Mouse (Mus musculus): Measurements from ENCODE around the gene Rtp2. TPM values are rescaled to one million over a fixed set of nuclear protein-coding genes. Genes with fewer than 3 reads are reported as not detected.

The Rtp2 gene
- polyA plus RNA-seq, 1 experiment from 2014 or later: not detected

GRCm38 (mm10) chr16:23931275-23931674 is 919 bp downstream of the Rtp2 start:
- H3K9me3 ChIP-seq (ENCODE audit: control insufficient read depth, low read length): no peaks in the 10 kb centered on the region
- H3K4me2 ChIP-seq (replicated peaks; ENCODE audit: low read depth): no peak overlapping the region
- H3K27ac ChIP-seq (replicated peaks): no peak overlapping the region
- no peaks in the 10 kb centered on the region for H3K27me3 ChIP-seq (ENCODE audit: control insufficient read depth, insufficient read depth, low read length)
- no peak overlapping the region for H3K9ac ChIP-seq (ENCODE audit: low read length)
- no peak for DNase-seq (ENCODE audit: low spot score)
- H3K36me3 ChIP-seq (ENCODE audit: control insufficient read depth, insufficient read depth, low read length): no peaks in the 10 kb centered on the region
- WGBS: 73% methylated on average over 18 of the region's 18 CpGs
- no peak for ATAC-seq (ENCODE audit: low FRiP score, low TSS enrichment)
- H3K4me1 ChIP-seq (replicated peaks; ENCODE audit: control insufficient read depth, insufficient read depth): no peaks in the 10 kb centered on the region
- H3K4me3 ChIP-seq (ENCODE audit: low read depth, low read length): no peak overlapping the region
- no peak for TF ChIP-seq EP300 (optimal IDR thresholded peaks at IDR 0.05)
- TF ChIP-seq CTCF (IDR thresholded peaks at IDR 0.05; ENCODE audit: low read depth): no peak

DNA sequence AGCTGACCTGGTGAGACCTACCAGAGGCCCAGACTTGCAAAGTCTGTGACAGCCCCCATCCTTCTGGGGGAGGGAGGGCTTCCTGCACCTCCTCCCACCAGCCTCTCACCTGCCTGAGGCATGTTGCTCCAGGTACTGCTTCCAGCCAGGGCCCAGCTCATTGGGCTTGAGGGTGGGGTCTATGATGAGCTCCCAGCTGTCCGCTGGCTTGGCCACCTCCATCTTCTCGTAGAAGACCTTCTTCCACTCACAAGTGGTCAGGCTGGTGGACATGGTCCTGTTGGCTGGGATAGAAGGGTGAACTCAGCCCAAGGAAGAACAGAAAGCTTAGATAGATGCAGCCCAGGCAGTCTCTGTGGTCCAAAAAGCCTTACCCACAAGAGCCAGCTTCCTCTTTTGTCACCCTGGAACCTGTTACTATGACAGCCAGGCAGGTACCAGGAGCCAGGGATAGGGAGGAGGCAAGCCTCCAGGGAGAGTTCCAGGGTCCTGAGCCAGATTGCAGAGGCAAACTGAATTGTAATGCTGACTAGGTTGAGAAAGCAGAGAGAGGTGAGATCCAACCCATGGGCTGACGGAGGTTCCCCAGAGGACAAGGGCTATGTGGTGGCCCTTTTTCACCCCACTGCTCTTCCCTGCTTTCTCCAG is 1.6 kb downstream of the Rtp2 start:
- no peak for DNase-seq (ENCODE audit: low spot score)
- H3K4me2 ChIP-seq (replicated peaks; ENCODE audit: low read depth): no peak overlapping the region
- H3K9ac ChIP-seq (ENCODE audit: low read length): no peak overlapping the region

GRCm38 (mm10) chr16:23927301-23928114 is 4.7 kb downstream of the Rtp2 start:
- H3K9ac ChIP-seq (ENCODE audit: low read length): no peak overlapping the region
- H3K27ac ChIP-seq (replicated peaks): no peak overlapping the region
- H3K4me1 ChIP-seq (replicated peaks; ENCODE audit: control insufficient read depth, insufficient read depth): no peaks in the 10 kb centered on the region
- no peak for TF ChIP-seq CTCF (IDR thresholded peaks at IDR 0.05; ENCODE audit: low read depth)
- TF ChIP-seq EP300 (optimal IDR thresholded peaks at IDR 0.05): no peak
- 87% methylated on average over 33 of the region's 33 CpGs for WGBS
- no peaks in the 10 kb centered on the region for H3K36me3 ChIP-seq (ENCODE audit: control insufficient read depth, insufficient read depth, low read length)
- ATAC-seq (ENCODE audit: low FRiP score, low TSS enrichment) (no peak), DNase-seq (ENCODE audit: low spot score) (no peak)
- no peak overlapping the region for H3K4me3 ChIP-seq (ENCODE audit: low read depth, low read length)
- no peaks in the 10 kb centered on the region for H3K9me3 ChIP-seq (ENCODE audit: control insufficient read depth, low read length)
- no peak overlapping the region for H3K4me2 ChIP-seq (replicated peaks; ENCODE audit: low read depth)
- no peaks in the 10 kb centered on the region for H3K27me3 ChIP-seq (ENCODE audit: control insufficient read depth, insufficient read depth, low read length)

More for the DNA sequence above, 1.6 kb downstream of the Rtp2 start:
- Histone ChIP-seq H3K9me3 (ENCODE audit: control insufficient read depth, low read length) (no peaks in the 10 kb centered on the region), H3K4me3 (ENCODE audit: low read depth, low read length) (no peak overlapping the region), H3K27me3 (ENCODE audit: control insufficient read depth, insufficient read depth, low read length) (no peaks in the 10 kb centered on the region), H3K27ac (replicated peaks) (no peak overlapping the region), H3K36me3 (ENCODE audit: control insufficient read depth, insufficient read depth, low read length) (no peaks in the 10 kb centered on the region), H3K4me1 (replicated peaks; ENCODE audit: control insufficient read depth, insufficient read depth) (no peaks in the 10 kb centered on the region)
- ATAC-seq (ENCODE audit: low FRiP score, low TSS enrichment): no peak
- 86% methylated on average over 3 of the region's 3 CpGs for WGBS
- TF ChIP-seq EP300 (optimal IDR thresholded peaks at IDR 0.05) (no peak), CTCF (IDR thresholded peaks at IDR 0.05; ENCODE audit: low read depth) (no peak)

DNA sequence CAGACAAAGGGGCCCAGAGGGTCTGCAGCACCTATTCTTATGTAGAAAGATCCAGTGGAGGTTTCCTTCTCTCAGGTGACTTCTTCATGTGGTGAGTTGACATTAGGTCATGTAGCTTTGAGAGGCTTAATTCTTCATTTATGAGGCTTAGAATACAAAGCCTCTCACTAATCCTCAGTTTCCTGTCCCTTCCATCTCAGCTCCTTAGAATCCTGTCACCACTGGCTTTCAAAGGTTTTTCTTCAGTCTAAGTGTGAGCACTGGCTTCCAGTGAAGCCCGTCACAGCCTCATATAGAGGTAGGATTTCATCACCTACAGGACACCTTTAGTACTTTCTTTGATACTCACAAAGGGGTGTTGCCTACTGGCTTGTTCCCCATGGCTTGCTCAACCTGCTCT is 9.3 kb downstream of the Rtp2 start:
- Histone ChIP-seq H3K27ac (replicated peaks) (no peak overlapping the region), H3K9me3 (ENCODE audit: control insufficient read depth, low read length) (no peaks in the 10 kb centered on the region), H3K4me3 (ENCODE audit: low read depth, low read length) (no peak overlapping the region), H3K4me2 (replicated peaks; ENCODE audit: low read depth) (no peak overlapping the region), H3K9ac (ENCODE audit: low read length) (no peak overlapping the region), H3K4me1 (replicated peaks; ENCODE audit: control insufficient read depth, insufficient read depth) (no peaks in the 10 kb centered on the region), H3K36me3 (ENCODE audit: control insufficient read depth, insufficient read depth, low read length) (no peaks in the 10 kb centered on the region), H3K27me3 (ENCODE audit: control insufficient read depth, insufficient read depth, low read length) (no peaks in the 10 kb centered on the region)
- DNase-seq (ENCODE audit: low spot score): no peak
- 89% methylated on average over 1 of the region's 1 CpGs for WGBS
- TF ChIP-seq CTCF (IDR thresholded peaks at IDR 0.05; ENCODE audit: low read depth) (no peak), EP300 (optimal IDR thresholded peaks at IDR 0.05) (no peak)
- ATAC-seq (ENCODE audit: low FRiP score, low TSS enrichment): no peak

DNA sequence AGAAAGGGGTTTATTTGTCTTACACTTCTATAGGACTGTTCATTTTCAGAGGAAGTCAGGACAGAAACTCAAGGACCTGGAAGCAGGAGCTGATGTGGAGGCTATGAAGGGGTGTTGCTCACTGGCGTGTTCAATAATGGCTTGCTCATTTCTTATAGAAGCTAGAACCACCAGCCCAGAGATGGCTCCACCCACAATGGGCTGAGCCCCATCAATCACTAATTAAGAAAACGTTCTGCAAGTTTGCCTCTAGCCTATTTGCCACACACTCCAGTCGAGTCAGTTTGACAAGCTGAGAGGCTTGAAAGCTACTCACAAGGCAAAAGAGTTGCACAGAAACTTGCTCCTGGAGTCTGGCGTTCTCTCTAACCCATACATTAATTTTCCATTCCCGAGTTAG is 10.5 kb downstream of the Rtp2 start:
- no peak for DNase-seq (ENCODE audit: low spot score)
- Histone ChIP-seq H3K27ac (replicated peaks) (no peak overlapping the region), H3K4me3 (ENCODE audit: low read depth, low read length) (no peak overlapping the region), H3K9ac (ENCODE audit: low read length) (no peak overlapping the region), H3K4me1 (replicated peaks; ENCODE audit: control insufficient read depth, insufficient read depth) (no peaks in the 10 kb centered on the region), H3K27me3 (ENCODE audit: control insufficient read depth, insufficient read depth, low read length) (no peaks in the 10 kb centered on the region), H3K9me3 (ENCODE audit: control insufficient read depth, low read length) (no peaks in the 10 kb centered on the region), H3K36me3 (ENCODE audit: control insufficient read depth, insufficient read depth, low read length) (no peaks in the 10 kb centered on the region), H3K4me2 (replicated peaks; ENCODE audit: low read depth) (no peak overlapping the region)
- ATAC-seq (ENCODE audit: low FRiP score, low TSS enrichment): no peak
- TF ChIP-seq CTCF (IDR thresholded peaks at IDR 0.05; ENCODE audit: low read depth) (no peak), EP300 (optimal IDR thresholded peaks at IDR 0.05) (no peak)
- 55% methylated on average over 5 of the region's 5 CpGs for WGBS

DNA sequence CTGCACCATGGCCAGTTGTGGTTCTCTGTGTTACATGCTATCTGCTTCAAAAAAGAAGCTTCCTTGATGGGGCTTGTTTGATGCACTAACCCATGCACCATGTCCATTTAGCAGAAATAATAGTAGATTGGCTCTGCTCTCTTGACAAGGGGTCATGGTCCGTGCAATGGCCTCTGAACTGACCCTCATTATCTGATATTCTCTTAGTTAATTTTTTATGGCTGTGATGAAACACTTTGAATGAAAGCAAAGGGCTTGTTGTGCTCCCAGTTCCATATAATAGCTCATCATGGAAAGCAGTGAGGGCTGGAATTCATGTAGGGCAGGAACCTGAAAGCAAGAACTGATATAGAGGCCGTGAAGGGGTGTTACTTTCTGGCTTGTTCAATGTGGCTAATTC is 12.8 kb downstream of the Rtp2 start:
- Histone ChIP-seq H3K9me3 (ENCODE audit: control insufficient read depth, low read length) (no peaks in the 10 kb centered on the region), H3K27me3 (ENCODE audit: control insufficient read depth, insufficient read depth, low read length) (no peaks in the 10 kb centered on the region), H3K27ac (replicated peaks) (no peak overlapping the region), H3K4me1 (replicated peaks; ENCODE audit: control insufficient read depth, insufficient read depth) (no peaks in the 10 kb centered on the region), H3K4me2 (replicated peaks; ENCODE audit: low read depth) (no peak overlapping the region), H3K4me3 (ENCODE audit: low read depth, low read length) (no peak overlapping the region), H3K36me3 (ENCODE audit: control insufficient read depth, insufficient read depth, low read length) (no peaks in the 10 kb centered on the region), H3K9ac (ENCODE audit: low read length) (no peak overlapping the region)
- TF ChIP-seq EP300 (optimal IDR thresholded peaks at IDR 0.05) (no peak), CTCF (IDR thresholded peaks at IDR 0.05; ENCODE audit: low read depth) (no peak)
- DNase-seq (ENCODE audit: low spot score): no peak
- ATAC-seq (ENCODE audit: low FRiP score, low TSS enrichment): no peak
- 87% methylated on average over 2 of the region's 2 CpGs for WGBS

Measured in stomach, postnatal 0 days (tissue).